Mouse (Mus musculus) liver, embryonic 14.5 days (tissue): ENCODE data around the gene Zfp300.

ENCODE experiments used
- CTCF ChIP-seq: IDR thresholded peaks from 2 replicates; pipeline ENCODE4 v1.5.1; 2016; ENCODE audit warnings: antibody characterized with exemption, low read depth, control low read depth
- EP300 ChIP-seq: IDR thresholded peaks from 2 replicates; pipeline ENCODE4 v1.6.1; 2016; ENCODE audit warnings: antibody characterized with exemption, low read depth

- TF ChIP-seq CTCF (no peak), EP300 (no peak)
These were observed 27.9 kb downstream of the Zfp300 start for GRCm38 (mm10) chrX:21061460-21061859.
